Mouse (Mus musculus) small intestine, adult 2 months (tissue): ENCODE measurements at regions not wholly inside any gene's neighbourhood (a gene's known extent, or its start where the extent isn't known, plus 50 kb on each side); places are given as distances from the start of the nearest gene placed in this dataset.

Experiments
- H3K27ac ChIP-seq: fragments of 200-500 bp; 2 replicates; pipeline ENCODE4 v1.5.1; 2012; ENCODE audit warnings: low read depth, low read length, control low read depth, inconsistent platforms; ENCODE audit not compliant: insufficient read depth
- H3K27me3 ChIP-seq: fragments of 200-500 bp; 2 replicates; pipeline ENCODE4 v1.6.1; 2012; ENCODE audit warnings: mild to moderate bottlenecking, moderate library complexity, low read length, inconsistent platforms; ENCODE audit not compliant: control insufficient read depth, insufficient read depth
- H3K36me3 ChIP-seq: fragments of 200-500 bp; 2 replicates; pipeline ENCODE4 v1.6.1; 2012; ENCODE audit warnings: mild to moderate bottlenecking, low read length, control low read depth, inconsistent platforms; ENCODE audit not compliant: control insufficient read depth, insufficient read depth
- H3K4me1 ChIP-seq: fragments of 200-500 bp; 2 replicates; pipeline ENCODE4 v1.6.1; 2012; ENCODE audit warnings: low read length, inconsistent platforms, mixed read lengths; ENCODE audit not compliant: control insufficient read depth, insufficient read depth, insufficient read length
- H3K4me3 ChIP-seq: fragments of 200-500 bp; 2 replicates; pipeline ENCODE4 v1.5.1; 2012; ENCODE audit warnings: low read depth, mild to moderate bottlenecking, control low read depth, inconsistent platforms, low read length, moderate library complexity
- CTCF ChIP-seq: fragments of 200-500 bp; IDR thresholded peaks from 2 replicates; pipeline ENCODE4 v1.5.1; 2012; ENCODE audit warnings: low read depth, mild to moderate bottlenecking, control low read depth, inconsistent platforms, low read length, moderate library complexity, mixed read lengths; ENCODE audit not compliant: insufficient replicate concordance, insufficient read length; ENCODE audit errors: extremely low read depth
- POLR2A ChIP-seq: fragments of 200-500 bp; IDR thresholded peaks from 2 replicates; pipeline ENCODE4 v1.6.1; 2012; ENCODE audit warnings: low read depth, mild to moderate bottlenecking, control low read depth, inconsistent platforms, low read length, moderate library complexity
- WGBS: fragments of 180-500 bp; shearing (Covaris S2); methylation state at CpG from one replicate; pipeline ENCODE4 v1.1.7; 2018; 5-methylcytosine and 5-hydroxymethylcytosine counted together

GRCm38 (mm10) chr8:26872815-26873214 is 104.3 kb upstream of the Zfp703 start:
- WGBS: 16% methylated on average over 8 of the region's 8 CpGs
- no peak overlapping the region for H3K27ac ChIP-seq
- TF ChIP-seq CTCF (no peak), POLR2A (no peak)

DNA sequence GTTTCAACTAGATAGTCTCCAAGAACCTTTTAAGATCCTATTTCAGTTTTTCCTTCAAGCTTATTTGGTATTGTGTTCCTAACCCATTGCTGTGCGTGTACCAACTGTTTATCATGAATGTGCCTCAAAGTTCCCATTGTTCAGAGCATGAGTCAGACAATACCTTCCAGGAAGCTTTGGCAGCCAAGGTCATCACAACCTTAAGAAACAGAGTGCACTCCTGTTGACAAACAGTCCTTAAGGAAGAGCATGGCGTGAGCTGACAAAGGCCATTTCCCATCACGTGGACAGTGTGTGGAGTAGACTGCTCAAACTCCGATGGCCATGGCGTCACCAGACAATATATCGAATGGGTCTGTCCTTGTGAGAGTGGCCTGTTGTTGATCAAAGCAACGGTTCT is 96.9 kb upstream of the Zfp703 start:
- no peak overlapping the region for H3K27ac ChIP-seq
- WGBS: 42% methylated on average over 7 of the region's 7 CpGs
- TF ChIP-seq CTCF: no peak
- no peak for TF ChIP-seq POLR2A

More at GRCm38 (mm10) chr8:26872815-26873214, 104.3 kb upstream of the Zfp703 start:
- Histone ChIP-seq H3K4me1 (peaks cover 10% of the 10 kb centered on the region), H3K4me3 (no peak overlapping the region), H3K36me3 (no peaks in the 10 kb centered on the region), H3K27me3 (no peaks in the 10 kb centered on the region)

GRCm38 (mm10) chr8:26881268-26882120 is 95.6 kb upstream of the Zfp703 start:
- no peak for TF ChIP-seq POLR2A
- no peak for TF ChIP-seq CTCF
- Histone ChIP-seq H3K4me3 (no peak overlapping the region), H3K27me3 (no peaks in the 10 kb centered on the region), H3K27ac (peak overlapping the region; percentile 8), H3K36me3 (no peaks in the 10 kb centered on the region), H3K4me1 (peaks cover 35% of the 10 kb centered on the region)
- 36% methylated on average over 7 of the region's 7 CpGs for WGBS

More for the DNA sequence above, 96.9 kb upstream of the Zfp703 start:
- no peak overlapping the region for H3K4me3 ChIP-seq
- peaks cover 35% of the 10 kb centered on the region for H3K4me1 ChIP-seq
- no peaks in the 10 kb centered on the region for H3K36me3 ChIP-seq
- no peaks in the 10 kb centered on the region for H3K27me3 ChIP-seq

DNA sequence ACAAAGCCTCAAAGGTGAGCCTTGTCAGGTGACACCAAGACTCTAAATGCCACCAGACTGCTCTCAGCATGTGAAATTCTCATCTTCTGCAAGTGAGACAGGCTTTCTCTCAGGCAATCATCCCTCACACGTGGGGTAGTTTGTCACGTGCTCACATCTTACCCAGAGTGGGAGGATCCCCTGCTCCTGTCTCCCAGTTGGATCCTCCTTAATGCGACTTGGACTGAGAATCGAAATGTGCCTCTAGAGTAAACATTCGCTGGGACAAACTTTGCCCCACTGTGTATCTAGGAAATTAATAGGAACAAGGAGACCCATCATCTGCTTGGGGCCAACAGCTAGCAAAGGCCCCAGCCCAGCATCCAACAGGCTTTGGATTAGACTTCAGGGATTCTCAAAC is 94.5 kb upstream of the Zfp703 start:
- 25% methylated on average over 5 of the region's 5 CpGs for WGBS

GRCm38 (mm10) chr8:26883285-26883684 is 93.8 kb upstream of the Zfp703 start:
- H3K27ac ChIP-seq: no peak overlapping the region
- peaks cover 37% of the 10 kb centered on the region for H3K4me1 ChIP-seq
- no peak for TF ChIP-seq CTCF
- no peak for TF ChIP-seq POLR2A
- no peak overlapping the region for H3K4me3 ChIP-seq
- H3K27me3 ChIP-seq: no peaks in the 10 kb centered on the region
- 79% methylated on average over 5 of the region's 5 CpGs for WGBS
- H3K36me3 ChIP-seq: no peaks in the 10 kb centered on the region

More for the DNA sequence above, 94.5 kb upstream of the Zfp703 start:
- H3K27ac ChIP-seq: no peak overlapping the region
- no peaks in the 10 kb centered on the region for H3K27me3 ChIP-seq
- H3K36me3 ChIP-seq: no peaks in the 10 kb centered on the region
- no peak overlapping the region for H3K4me3 ChIP-seq
- TF ChIP-seq CTCF (no peak), POLR2A (no peak)
- H3K4me1 ChIP-seq: peaks cover 37% of the 10 kb centered on the region

- Histone ChIP-seq H3K27ac (no peak overlapping the region), H3K27me3 (no peaks in the 10 kb centered on the region)
- 65% methylated on average over 6 of the region's 6 CpGs for WGBS
Measured at GRCm38 (mm10) chr8:26883770-26884169, 93.4 kb upstream of the Zfp703 start.

DNA sequence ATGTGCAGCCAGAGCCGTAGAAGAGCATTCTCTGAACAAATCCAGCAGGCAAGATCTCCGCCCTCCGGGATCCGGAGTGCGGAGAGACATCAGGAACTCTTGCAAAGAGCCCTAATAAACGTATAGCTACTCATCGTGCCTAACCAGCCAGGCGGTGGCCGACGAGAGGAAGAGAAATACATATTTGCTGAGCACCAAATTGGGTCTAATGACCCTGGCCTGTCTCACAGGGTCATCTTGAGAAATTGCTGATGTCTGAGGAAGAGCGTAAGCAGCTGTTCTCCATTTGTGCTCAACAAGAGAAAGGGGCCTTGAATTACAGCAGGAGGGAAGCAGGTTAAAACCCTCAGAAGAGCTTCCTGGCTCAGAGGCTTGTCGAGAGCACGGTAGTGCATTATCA is 92.8 kb upstream of the Zfp703 start:
- H3K4me1 ChIP-seq: peaks cover 29% of the 10 kb centered on the region
- no peaks in the 10 kb centered on the region for H3K27me3 ChIP-seq
- no peak overlapping the region for H3K4me3 ChIP-seq
- H3K36me3 ChIP-seq: no peaks in the 10 kb centered on the region
- 75% methylated on average over 13 of the region's 13 CpGs for WGBS
- no peak for TF ChIP-seq POLR2A
- no peak overlapping the region for H3K27ac ChIP-seq

More at GRCm38 (mm10) chr8:26883770-26884169, 93.4 kb upstream of the Zfp703 start:
- no peak overlapping the region for H3K4me3 ChIP-seq
- TF ChIP-seq CTCF (no peak), POLR2A (no peak)
- peaks cover 34% of the 10 kb centered on the region for H3K4me1 ChIP-seq
- H3K36me3 ChIP-seq: no peaks in the 10 kb centered on the region
